Mouse (Mus musculus): Measurements from ENCODE around the gene St6gal1.
"Not testable (repeated sequence)": the region's sequence is repeated elsewhere in the genome, so short reads cannot be mapped to it uniquely, and the experiment has no call there.

St6gal1 gene

DNA sequence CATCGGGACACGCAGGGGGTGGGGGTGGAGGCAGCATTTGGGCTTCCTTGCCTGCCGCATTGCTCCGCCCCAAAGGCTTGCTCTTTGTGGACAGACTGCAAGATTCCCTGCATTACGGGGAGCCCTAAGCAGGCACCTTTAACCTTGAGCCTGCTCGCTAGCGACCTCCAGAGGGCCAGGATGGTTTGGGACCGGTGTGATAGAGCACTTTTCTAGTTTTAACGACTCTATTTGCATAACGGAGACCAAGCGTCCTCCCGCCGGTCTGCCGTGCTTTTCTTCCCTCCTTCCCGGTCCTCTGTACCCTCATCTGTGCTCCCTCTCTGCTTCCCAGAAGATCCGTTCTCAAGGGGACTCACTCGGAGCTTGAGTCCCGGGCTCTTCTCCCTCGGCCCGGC, at the start of gene St6gal1:
St6gal1 (plus strand) TSS at position 70 of the 398 bp plus-strand sequence.
- peak; percentile 65 for DNase-seq (ENCODE audit: low spot score)

GRCm38 (mm10) chr16:23174855-23175254, 49.7 kb upstream of the St6gal1 start:
- DNase-seq (ENCODE audit: low spot score): no peak

GRCm38 (mm10) chr16:23175956-23176355, 48.6 kb upstream of the St6gal1 start:
- no peak for DNase-seq (ENCODE audit: low spot score)

GRCm38 (mm10) chr16:23177856-23178255, 46.7 kb upstream of the St6gal1 start:
- no peak for DNase-seq (ENCODE audit: low spot score)

DNA sequence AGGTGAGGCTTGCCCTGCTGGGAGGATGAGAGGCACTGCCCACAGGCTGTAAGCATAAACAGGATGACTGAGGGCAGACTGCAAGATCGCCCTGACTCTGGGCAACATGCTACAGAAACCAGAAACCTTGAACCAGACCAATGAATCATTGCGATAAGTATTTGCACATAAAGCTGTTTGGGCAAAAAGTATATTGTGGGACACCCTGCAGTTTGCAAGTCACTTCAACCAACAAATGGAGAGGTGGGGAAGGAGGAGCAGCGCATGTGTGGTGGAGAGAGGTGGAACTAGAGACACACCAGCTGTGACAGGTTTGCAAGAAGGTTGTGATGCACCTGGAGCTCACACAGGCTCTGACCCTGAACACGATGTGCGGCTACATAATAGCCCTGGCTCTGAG, 45.7 kb upstream of the St6gal1 start:
- DNase-seq (ENCODE audit: low spot score): no peak

GRCm38 (mm10) chr16:23179436-23179835, 45.1 kb upstream of the St6gal1 start:
- DNase-seq (ENCODE audit: low spot score): not testable (repeated sequence)

DNA sequence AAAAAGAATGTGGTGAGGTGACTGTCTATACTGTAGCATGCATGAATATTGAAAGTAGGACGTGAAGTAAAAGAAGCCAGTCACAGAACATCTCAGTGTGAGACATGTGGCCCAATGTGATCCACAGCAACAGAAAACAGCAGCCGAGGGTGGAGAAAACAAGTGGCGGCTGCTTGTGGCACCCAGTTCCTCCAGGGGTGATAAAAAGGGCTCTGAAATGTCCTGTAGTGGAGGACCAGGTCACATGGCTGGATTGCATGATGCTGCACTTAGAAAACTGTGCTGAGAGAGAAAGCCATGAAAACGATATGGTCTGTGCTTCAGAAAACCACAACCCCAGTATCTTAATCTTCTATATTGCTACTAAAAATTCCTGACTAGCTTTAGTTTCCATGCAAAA, 43.5 kb upstream of the St6gal1 start:
- DNase-seq (ENCODE audit: low spot score): no peak

GRCm38 (mm10) chr16:23181487-23181886, 43.1 kb upstream of the St6gal1 start:
- no peak for DNase-seq (ENCODE audit: low spot score)

DNA sequence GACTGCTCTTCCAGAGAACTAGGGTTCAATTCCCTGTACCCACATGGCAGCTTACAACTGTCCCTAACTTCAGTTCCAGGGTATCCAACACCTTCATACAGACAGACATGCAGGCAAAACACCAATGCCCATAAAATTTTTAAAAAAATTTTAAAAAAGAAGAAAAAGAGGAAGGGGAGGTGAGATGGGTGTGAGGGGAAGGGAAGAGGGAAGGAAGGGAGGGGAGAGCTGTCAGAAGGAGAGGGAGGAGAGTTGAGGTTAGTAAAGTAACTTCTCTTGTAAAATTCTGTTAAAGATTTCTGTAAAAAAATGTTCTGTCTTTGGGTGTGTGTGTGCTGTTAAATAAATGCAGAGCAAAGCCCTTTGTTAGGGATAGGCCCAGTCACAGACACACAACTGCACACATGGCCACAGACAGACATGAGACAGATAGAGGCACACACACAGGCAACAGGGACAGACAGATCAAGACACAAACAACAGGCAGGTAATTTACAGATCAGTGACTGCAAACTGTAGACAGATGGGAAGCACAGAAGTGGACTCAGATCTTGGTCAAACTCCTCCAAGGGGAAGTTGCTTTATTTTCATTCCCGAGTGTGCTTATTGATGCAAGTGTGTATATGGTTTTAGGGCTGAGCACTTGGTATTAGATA, 42.5 kb upstream of the St6gal1 start:
- DNase-seq (ENCODE audit: low spot score): no peak

DNA sequence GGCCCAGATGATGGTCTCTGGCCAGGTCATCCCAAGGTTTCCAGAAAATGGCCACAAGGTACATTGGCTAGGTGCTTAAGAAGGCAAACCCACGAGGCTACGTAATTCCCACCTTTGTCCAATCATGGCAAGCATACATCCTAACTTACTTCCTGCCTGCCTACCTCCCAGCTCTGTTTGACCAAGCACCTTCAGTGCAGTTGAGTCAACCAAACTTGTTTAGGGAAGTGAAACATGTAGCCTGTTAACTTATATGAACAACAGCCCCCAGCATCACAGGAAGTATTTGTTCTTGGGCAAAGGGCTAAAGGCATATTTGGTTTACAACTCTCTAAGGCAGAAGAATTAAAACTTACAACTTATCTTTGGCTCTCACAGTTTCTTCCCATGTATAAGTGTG, 38.7 kb upstream of the St6gal1 start:
- no peak for DNase-seq (ENCODE audit: low spot score)

DNA sequence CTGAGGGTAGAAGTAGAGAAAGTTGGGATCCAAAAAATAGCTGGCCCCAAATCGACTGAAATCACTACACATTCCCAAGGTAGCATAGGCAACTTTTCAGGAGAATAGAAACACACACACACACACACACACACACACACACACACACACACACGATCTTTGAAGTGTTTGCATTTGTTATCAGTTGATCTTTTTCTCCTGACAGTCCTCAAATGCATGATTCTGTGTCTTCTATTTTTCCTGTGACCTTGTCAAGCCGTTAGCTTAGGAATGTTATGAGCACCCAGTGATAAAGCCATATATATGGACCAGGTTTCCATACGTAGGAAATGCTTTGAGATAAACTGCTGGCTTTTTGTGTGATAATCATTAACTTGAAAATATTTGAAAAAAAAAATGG, 38.1 kb upstream of the St6gal1 start:
- DNase-seq (ENCODE audit: low spot score): no peak

DNA sequence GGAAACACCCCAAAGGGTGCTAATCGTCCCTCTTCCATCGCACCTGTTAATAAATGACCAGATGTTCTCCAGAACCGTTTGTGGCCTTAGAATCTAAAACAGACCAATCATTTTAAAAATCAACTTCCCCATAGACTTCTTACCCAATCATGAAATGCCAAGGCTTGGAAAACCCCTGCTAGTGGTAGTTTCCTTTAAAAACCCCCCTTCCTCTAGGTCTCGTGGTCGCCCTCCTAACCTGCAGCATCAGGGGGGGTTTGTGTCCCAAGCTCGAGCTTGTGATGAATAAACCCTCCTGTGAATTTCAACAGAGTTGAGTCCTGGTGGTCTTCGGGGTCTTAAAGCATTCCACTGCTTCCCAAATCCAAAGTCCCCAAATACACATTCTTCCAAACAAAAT, 36.6 kb upstream of the St6gal1 start:
- no peak for DNase-seq (ENCODE audit: low spot score)

GRCm38 (mm10) chr16:23189612-23190011, 34.9 kb upstream of the St6gal1 start:
- no peak for DNase-seq (ENCODE audit: low spot score)

DNA sequence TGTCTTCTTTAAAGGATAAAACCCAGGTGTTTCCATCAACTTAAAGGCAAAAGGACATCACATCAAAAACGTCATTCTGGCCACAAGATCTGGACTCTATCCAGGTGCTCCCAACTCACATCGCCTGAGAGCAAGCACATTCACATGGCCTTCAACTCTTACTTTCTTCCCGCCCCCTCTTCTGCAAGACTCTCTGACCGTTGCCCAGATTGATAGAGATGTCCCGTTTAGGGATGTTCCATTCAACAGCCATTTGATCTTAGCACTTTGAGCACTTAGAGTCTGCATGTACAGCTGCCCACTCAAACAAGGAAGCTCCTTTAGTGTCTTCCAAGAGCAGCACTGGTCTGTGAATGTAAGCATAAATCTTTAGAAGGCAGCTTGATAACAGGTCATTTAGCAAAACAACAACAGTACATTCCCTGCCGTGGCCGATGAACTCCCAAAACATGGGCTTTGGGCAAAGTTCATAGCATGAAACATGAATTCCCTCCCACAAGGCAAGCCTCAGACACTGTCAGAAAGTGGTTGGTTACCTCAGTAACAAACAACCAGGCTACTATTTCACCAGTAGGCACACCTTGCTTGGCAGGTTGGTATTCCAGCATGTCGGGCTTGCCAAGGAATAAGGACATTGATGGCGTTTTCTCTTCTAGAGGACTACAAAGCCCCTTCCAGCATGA, 32.8 kb upstream of the St6gal1 start:
- DNase-seq (ENCODE audit: low spot score): no peak

- DNase-seq (ENCODE audit: low spot score): no peak
These were observed 28.9 kb upstream of the St6gal1 start for GRCm38 (mm10) chr16:23195618-23196017.

- no peak for DNase-seq (ENCODE audit: low spot score)
These were observed 28.2 kb upstream of the St6gal1 start for GRCm38 (mm10) chr16:23196296-23196695.

DNA sequence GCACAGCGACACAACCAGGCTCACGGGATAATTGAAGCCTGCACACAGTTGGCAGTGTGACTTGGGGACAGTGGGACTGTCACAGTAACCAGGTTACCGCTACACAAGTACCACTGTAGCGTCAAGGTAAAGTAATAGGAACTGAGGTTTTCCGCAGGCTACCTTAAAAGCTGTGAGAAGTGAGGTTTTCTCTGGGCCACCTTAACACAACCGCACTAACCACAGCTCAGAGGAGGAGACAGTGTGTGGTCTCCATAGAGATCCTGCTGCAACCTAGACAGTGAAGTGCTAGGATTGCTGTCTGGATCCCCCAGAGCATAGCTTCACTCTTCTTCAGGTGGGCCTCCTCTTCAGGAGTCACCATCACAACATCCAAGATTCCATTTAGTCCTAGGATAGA, 27.7 kb upstream of the St6gal1 start:
- no peak for DNase-seq (ENCODE audit: low spot score)

GRCm38 (mm10) chr16:23201498-23201897, 23.0 kb upstream of the St6gal1 start:
- DNase-seq (ENCODE audit: low spot score): no peak

DNA sequence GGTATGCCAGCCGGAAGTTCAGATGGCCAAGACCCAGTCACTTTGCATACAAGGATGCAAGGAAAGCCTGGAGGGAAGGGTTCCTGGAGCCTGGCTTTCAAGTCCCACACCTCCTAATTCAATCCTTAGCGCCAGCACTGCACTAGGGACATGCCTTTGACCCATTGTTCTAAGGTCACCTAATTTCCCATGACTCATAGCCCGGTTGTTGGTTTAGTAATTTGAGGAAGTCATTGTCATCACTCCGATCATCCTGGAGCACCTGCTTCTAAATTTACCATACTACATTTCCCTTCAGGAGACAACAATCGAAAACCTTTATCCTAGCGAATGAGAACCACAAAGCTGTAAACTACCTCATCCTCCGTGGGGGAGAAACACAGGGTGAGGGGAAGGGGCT, 10.2 kb upstream of the St6gal1 start:
- DNase-seq (ENCODE audit: low spot score): no peak

DNA sequence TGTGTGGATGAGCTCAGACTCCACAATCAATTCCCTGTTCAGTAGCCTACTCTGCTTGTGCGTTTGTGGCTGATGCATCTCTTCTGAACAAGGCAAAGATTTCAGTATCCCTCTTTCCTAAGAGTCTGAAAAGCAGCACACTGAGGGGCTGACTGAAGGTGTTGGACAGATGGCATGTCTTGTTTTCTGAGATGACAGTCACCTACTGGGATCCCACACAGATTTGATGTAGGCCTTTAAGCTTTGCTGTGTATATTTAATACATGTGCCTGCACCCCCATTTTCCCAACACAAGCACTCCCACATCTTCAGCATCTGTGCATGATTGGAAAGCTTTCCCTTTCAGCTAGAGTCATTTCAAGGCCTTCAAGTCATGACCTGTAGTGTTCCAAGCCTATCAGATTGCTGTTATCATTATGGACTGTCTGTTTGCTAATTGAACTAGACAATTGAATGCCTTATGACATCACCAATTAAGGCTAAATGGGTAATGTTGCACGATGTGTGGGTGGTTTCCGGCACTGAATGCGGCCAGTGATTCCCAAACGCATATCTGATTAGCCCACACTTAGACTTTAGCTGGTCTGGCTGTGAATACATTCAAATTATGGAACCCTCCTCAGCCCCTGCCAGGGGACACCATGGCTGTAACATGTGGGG, 9.2 kb upstream of the St6gal1 start:
- DNase-seq (ENCODE audit: low spot score): no peak

- no peak for DNase-seq (ENCODE audit: low spot score)
These were observed 8.2 kb upstream of the St6gal1 start for GRCm38 (mm10) chr16:23216366-23216765.

DNA sequence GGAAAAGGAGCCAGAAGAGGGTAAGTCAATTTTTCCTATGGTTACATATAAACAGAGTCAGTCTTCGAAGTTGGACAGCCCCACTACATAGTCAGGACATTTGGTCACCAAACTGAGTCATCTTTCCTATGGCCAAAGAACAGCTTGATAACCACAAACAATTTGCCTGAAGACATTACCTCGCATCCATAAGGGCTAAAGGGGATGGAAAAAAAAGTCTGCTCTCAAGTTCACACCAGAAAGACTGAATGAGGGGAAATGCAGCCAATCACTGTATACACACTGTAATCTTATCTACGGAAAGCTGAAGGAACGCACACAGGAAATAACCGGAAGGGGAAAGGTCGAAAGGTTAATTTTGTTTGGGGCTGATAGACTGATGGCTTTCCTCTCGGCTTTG, 6.2 kb upstream of the St6gal1 start:
- DNase-seq (ENCODE audit: low spot score): no peak

- DNase-seq (ENCODE audit: low spot score): no peak
These were observed 1.2 kb upstream of the St6gal1 start for GRCm38 (mm10) chr16:23223166-23223870.
